Mouse (Mus musculus) ES-E14 (cell line): ENCODE results near the gene Ablim1.

Experiments
- MAFK ChIP-seq: IDR thresholded peaks from 2 replicates; pipeline ENCODE4 v1.6.1; 2014; ENCODE audit warnings: mild to moderate bottlenecking, low read depth, low read length, inconsistent platforms; ENCODE audit not compliant: insufficient read depth
- ZC3H11A ChIP-seq: IDR thresholded peaks from 2 replicates; pipeline ENCODE4 v1.6.1; 2012; ENCODE audit warnings: low read depth, mild to moderate bottlenecking, inconsistent platforms, low read length, borderline replicate concordance

DNA sequence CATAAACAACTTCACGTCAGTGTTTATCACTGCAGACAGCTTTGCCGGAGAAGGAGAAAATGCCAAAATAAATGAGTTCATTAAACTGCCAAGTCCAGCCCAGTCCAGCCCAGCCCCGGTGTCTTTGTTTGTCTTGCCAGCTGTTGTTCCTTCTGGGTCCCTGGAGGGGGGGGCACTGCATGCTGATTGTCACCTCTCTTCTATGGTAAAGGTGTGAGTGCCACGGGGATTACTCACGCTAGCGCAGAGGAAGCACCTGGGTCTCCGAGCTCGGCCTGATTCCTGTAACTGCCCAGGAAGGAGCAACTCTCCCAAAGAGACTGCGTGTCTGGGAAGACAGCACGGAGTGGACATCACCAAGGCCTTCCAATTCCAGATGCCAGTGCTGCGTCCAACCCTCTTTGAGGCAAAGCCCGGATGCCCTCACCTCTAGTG, 12.7 kb downstream of the Ablim1 start:
- TF ChIP-seq ZC3H11A (no peak), MAFK (no peak)
